Mouse (Mus musculus) cerebellum, postnatal 25 days (tissue): Measurements from ENCODE around the gene Nsun3.

Source experiments
- DNase-seq, 2 experiments: peaks; one replicate each; pipeline ENCODE4 v3.0.0; 2021; ENCODE audit warnings: mixed read lengths in 2 of 2

Nsun3 gene

GRCm38 (mm10) chr16:62786621-62787331 is at the start of gene Nsun3:
Gene Nsun3, minus strand, starts transcription at chr16:62786818.
- DNase-seq = peak; percentile 89 to 94

- no peak for DNase-seq
These were observed 47.6 kb upstream of the Nsun3 start for GRCm38 (mm10) chr16:62834016-62834735.

- DNase-seq = peak; percentile 50 to 65
These were observed 45.9 kb upstream of the Nsun3 start for GRCm38 (mm10) chr16:62832481-62832880.

GRCm38 (mm10) chr16:62832027-62832426 is 45.4 kb upstream of the Nsun3 start:
- DNase-seq = no peak

- DNase-seq = no peak
These were observed 39.8 kb upstream of the Nsun3 start for GRCm38 (mm10) chr16:62826156-62827001.

GRCm38 (mm10) chr16:62822472-62822871 is 35.9 kb upstream of the Nsun3 start:
- no peak for DNase-seq

GRCm38 (mm10) chr16:62814491-62814890 is 27.9 kb upstream of the Nsun3 start, which contains the start of gene Stx19:
Gene Stx19, plus strand, starts transcription at chr16:62814676.
- no peak for DNase-seq

GRCm38 (mm10) chr16:62813790-62814189 is 27.2 kb upstream of the Nsun3 start:
- no peak for DNase-seq

GRCm38 (mm10) chr16:62810855-62811254 is 24.2 kb upstream of the Nsun3 start:
- no peak for DNase-seq

- DNase-seq = no peak
These were observed 20.8 kb upstream of the Nsun3 start for GRCm38 (mm10) chr16:62807249-62807979.

GRCm38 (mm10) chr16:62804621-62805020 is 18.0 kb upstream of the Nsun3 start:
- no peak for DNase-seq

- DNase-seq = no peak
These were observed 13.2 kb upstream of the Nsun3 start for GRCm38 (mm10) chr16:62799839-62800238.

GRCm38 (mm10) chr16:62799426-62799825 is 12.8 kb upstream of the Nsun3 start:
- DNase-seq = no peak

GRCm38 (mm10) chr16:62798808-62799207 is 12.2 kb upstream of the Nsun3 start:
- no peak for DNase-seq

- no peak for DNase-seq
These were observed 10.0 kb upstream of the Nsun3 start for GRCm38 (mm10) chr16:62796608-62797007.

- DNase-seq = no peak
These were observed 4.4 kb downstream of the Nsun3 start for GRCm38 (mm10) chr16:62782229-62782628.

- no peak for DNase-seq
These were observed 8.3 kb downstream of the Nsun3 start for GRCm38 (mm10) chr16:62778282-62778681.

GRCm38 (mm10) chr16:62776034-62776433 is 10.6 kb downstream of the Nsun3 start:
- DNase-seq = no peak

GRCm38 (mm10) chr16:62773462-62773861 is 13.2 kb downstream of the Nsun3 start:
- DNase-seq = no peak

- no peak for DNase-seq
These were observed 28.3 kb downstream of the Nsun3 start for GRCm38 (mm10) chr16:62758340-62758739.

GRCm38 (mm10) chr16:62755307-62755706 is 31.3 kb downstream of the Nsun3 start:
- DNase-seq = no peak

GRCm38 (mm10) chr16:62753597-62753996 is 33.0 kb downstream of the Nsun3 start:
- no peak for DNase-seq

- no peak for DNase-seq
These were observed 33.5 kb downstream of the Nsun3 start for GRCm38 (mm10) chr16:62753079-62753478.
